Mouse (Mus musculus) hindbrain, embryonic 15.5 days (tissue): Measurements from ENCODE around the gene Bsdc1. TPM values are rescaled to one million over a fixed set of nuclear protein-coding genes. Genes with fewer than 3 reads are reported as not detected.
A peak's percentile ranks its signal among the peaks of the same experiment; 100 is the strongest.

Source experiments
- ATAC-seq: fragments of 200-750 bp; cut with Nextera tagmentation; 2 replicates; pipeline ENCODE4 v1.8.0; 2017; ENCODE audit warnings: low read depth, moderate number of reproducible peaks, moderate TSS enrichment; ENCODE audit not compliant: low FRiP score
- H3K27ac ChIP-seq: fragments of 300-500 bp; sonication (generic); replicated peaks from 2 replicates; pipeline ENCODE4 v1.5.1; 2015; ENCODE audit warnings: mild to moderate bottlenecking, inconsistent platforms
- H3K27me3 ChIP-seq: fragments of 300-500 bp; sonication (generic); 2 replicates; pipeline ENCODE4 v1.6.1; 2015; ENCODE audit warnings: control low read depth, inconsistent platforms
- H3K36me3 ChIP-seq: fragments of 300-500 bp; sonication (generic); 2 replicates; pipeline ENCODE4 v1.6.1; 2015; ENCODE audit warnings: control low read depth, inconsistent platforms
- H3K4me1 ChIP-seq: fragments of 300-500 bp; sonication (generic); replicated peaks from 2 replicates; pipeline ENCODE4 v1.6.1; 2015; ENCODE audit warnings: control low read depth, inconsistent platforms
- H3K4me2 ChIP-seq: fragments of 300-500 bp; sonication (generic); 2 replicates; pipeline ENCODE4 v1.6.1; 2015; ENCODE audit warnings: moderate library complexity, mild to moderate bottlenecking, inconsistent platforms
- H3K4me3 ChIP-seq: fragments of 300-500 bp; sonication (generic); 2 replicates; pipeline ENCODE4 v1.5.1; 2015; ENCODE audit warnings: mild to moderate bottlenecking, inconsistent platforms
- H3K9ac ChIP-seq: fragments of 300-500 bp; sonication (generic); 2 replicates; pipeline ENCODE4 v1.6.1; 2015; ENCODE audit warnings: inconsistent platforms
- H3K9me3 ChIP-seq: fragments of 300-500 bp; sonication (generic); 2 replicates; pipeline ENCODE4 v1.6.1; 2016; ENCODE audit warnings: control low read depth, inconsistent platforms
- WGBS: fragments of 180-500 bp; shearing (Covaris S2); methylation state at CpG from one replicate; pipeline ENCODE4 v1.1.7; 2015; 5-methylcytosine and 5-hydroxymethylcytosine counted together
- polyA plus RNA-seq: library from polyadenylated mRNA; unstranded; fragments of >200 nt; fragmentation: Nextera tagmentation; extraction: Ambion mirVana; gene quantifications from 2 replicates; pipeline ENCODE4 v1.2.1, GENCODE M21; 2015

Bsdc1 gene
- 35.3 and 37.4 TPM in 2 replicates for polyA plus RNA-seq

DNA sequence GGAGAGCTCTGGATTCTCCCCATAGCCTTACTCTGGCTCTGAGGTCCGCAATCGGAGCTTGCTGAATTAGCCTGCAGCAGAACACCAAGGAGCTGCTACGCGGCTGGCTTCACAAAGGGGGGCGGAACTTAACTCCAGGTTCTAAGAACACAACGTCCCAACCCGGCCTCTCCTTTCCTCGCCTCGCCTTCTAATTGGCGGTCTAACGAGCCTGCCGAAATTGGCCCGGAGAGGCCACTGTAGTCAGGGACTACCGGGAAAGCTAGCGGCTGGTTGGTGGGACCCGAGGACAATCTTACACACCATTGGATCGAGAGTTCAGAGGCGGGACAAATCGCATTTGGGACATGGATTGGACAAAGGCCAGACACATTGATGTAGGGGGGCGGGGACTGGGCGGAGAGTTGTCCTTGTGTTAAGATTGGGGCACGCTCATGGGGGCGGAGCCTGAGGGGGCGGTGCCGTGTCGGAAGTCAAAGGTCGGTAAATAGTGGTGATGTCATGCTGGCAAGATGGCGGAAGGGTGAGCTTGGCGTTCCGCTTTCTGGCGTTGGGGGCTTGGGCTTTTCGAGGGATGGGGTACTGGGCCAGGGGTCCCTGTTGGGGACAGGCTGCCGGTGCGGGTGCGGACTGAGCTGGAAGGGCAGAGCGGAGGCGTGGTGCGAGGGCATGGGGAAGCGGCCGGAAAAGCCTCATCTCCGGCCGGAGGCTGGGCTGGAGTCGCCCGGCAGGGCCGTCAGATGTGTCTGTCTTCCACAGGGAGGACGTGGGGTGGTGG is at the start of gene Bsdc1:
Bsdc1 (plus strand) TSS at position 399 of the 778 bp plus-strand sequence.
- no peaks in the 10 kb centered on the region for H3K27me3 ChIP-seq
- peaks cover 18% of the 10 kb centered on the region for H3K36me3 ChIP-seq
- peak within 1 kb of the TSS; percentile 82 for H3K4me2 ChIP-seq
- peak within 1 kb of the TSS; percentile 81 for H3K9ac ChIP-seq
- H3K4me3 ChIP-seq = peak within 1 kb of the TSS; percentile 90
- no peaks in the 10 kb centered on the region for H3K9me3 ChIP-seq
- WGBS = under 1% methylated on average over 46 of the region's 46 CpGs
- ATAC-seq = peak; percentile 99
- peak within 1 kb of the TSS; percentile 85 for H3K27ac ChIP-seq
- peaks cover 17% of the 10 kb centered on the region for H3K4me1 ChIP-seq

GRCm38 (mm10) chr4:129415892-129416291 is 45.5 kb upstream of the Bsdc1 start:
- H3K4me3 ChIP-seq = no peak overlapping the region
- no peak overlapping the region for H3K4me2 ChIP-seq
- WGBS = 97% methylated on average over 5 of the region's 5 CpGs
- H3K27ac ChIP-seq = no peak overlapping the region
- H3K9ac ChIP-seq = no peak overlapping the region
- H3K9me3 ChIP-seq = no peaks in the 10 kb centered on the region
- no peak for ATAC-seq
- H3K27me3 ChIP-seq = no peaks in the 10 kb centered on the region
- no peaks in the 10 kb centered on the region for H3K4me1 ChIP-seq
- H3K36me3 ChIP-seq = no peaks in the 10 kb centered on the region

- Histone ChIP-seq H3K4me3 (no peak overlapping the region), H3K27ac (no peak overlapping the region), H3K4me1 (no peaks in the 10 kb centered on the region), H3K9ac (no peak overlapping the region), H3K27me3 (no peaks in the 10 kb centered on the region), H3K36me3 (no peaks in the 10 kb centered on the region), H3K9me3 (no peaks in the 10 kb centered on the region), H3K4me2 (no peak overlapping the region)
- ATAC-seq = no peak
- WGBS = 81% methylated on average over 5 of the region's 5 CpGs
These were observed 44.9 kb upstream of the Bsdc1 start for GRCm38 (mm10) chr4:129416478-129416877.

- Histone ChIP-seq H3K9ac (no peak overlapping the region), H3K9me3 (no peaks in the 10 kb centered on the region), H3K27ac (no peak overlapping the region), H3K36me3 (no peaks in the 10 kb centered on the region), H3K4me2 (no peak overlapping the region), H3K4me3 (no peak overlapping the region), H3K27me3 (no peaks in the 10 kb centered on the region), H3K4me1 (no peaks in the 10 kb centered on the region)
- WGBS = 82% methylated on average over 5 of the region's 5 CpGs
- no peak for ATAC-seq
These were observed 43.1 kb upstream of the Bsdc1 start for GRCm38 (mm10) chr4:129418321-129418720.

- Histone ChIP-seq H3K27ac (peak within 1 kb of the TSS; percentile 35; the same call in 1 of the 2 replicates), H3K4me2 (peak within 1 kb of the TSS; percentile 71), H3K9me3 (no peaks in the 10 kb centered on the region), H3K4me3 (peak within 1 kb of the TSS; percentile 58), H3K36me3 (no peaks in the 10 kb centered on the region), H3K9ac (peak within 1 kb of the TSS; percentile 70), H3K27me3 (peaks cover 13% of the 10 kb centered on the region; the same call in 1 of the 2 replicates), H3K4me1 (peaks cover 13% of the 10 kb centered on the region)
- ATAC-seq = peak; percentile 99
- WGBS = under 1% methylated on average over 33 of the region's 33 CpGs
These were observed 20.9 kb upstream of the Bsdc1 start, which contains the start of gene Zbtb8b for GRCm38 (mm10) chr4:129440340-129441063. Gene Zbtb8b (minus strand): TSS chr4:129440853.

DNA sequence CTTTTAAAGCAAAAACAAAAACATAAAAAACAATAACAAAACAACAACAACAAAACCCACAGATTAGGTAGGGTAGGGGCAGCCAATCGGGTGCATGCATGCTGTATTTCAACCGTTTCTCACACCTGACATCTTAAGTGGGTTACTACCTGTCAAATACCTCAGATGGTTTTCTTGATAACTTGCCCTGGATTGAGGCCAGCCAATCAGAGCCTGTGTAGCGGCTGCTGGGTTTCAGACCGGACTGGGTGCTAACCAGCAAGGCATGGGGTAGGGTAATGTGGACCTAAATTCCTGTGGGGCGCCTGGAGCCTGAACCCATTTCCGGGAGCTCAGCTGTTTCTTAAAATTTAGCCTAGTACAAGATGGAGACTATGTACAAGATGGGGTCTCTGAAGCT is 20.2 kb upstream of the Bsdc1 start:
- Histone ChIP-seq H3K4me2 (peak overlapping the region; percentile 71), H3K36me3 (no peaks in the 10 kb centered on the region), H3K4me3 (peak overlapping the region; percentile 58), H3K9me3 (no peaks in the 10 kb centered on the region), H3K4me1 (peaks cover 13% of the 10 kb centered on the region), H3K27me3 (peaks cover 13% of the 10 kb centered on the region; the same call in 1 of the 2 replicates), H3K27ac (no peak overlapping the region), H3K9ac (no peak overlapping the region)
- no peak for ATAC-seq
- 37% methylated on average over 6 of the region's 6 CpGs for WGBS

DNA sequence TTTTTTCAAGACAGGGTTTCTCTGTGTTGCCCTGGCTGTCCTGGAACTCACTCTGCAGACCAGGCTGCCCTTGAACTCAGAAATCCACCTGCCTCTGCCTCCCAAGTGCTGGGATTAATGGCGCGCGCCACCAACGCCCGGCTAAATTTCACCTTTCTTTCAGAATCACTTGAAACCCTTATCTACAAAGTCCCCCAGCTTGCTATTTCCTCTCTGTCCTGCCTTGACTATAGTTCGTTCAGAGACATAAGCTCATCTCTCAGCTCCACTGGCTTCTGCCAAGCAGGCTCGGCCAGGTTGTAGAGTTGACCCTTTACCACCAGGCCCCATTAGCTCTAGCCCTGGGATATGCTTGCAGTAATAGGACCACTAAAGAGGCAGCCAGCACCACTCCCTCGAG is 14.0 kb upstream of the Bsdc1 start:
- 87% methylated on average over 8 of the region's 8 CpGs for WGBS
- no peaks in the 10 kb centered on the region for H3K36me3 ChIP-seq

GRCm38 (mm10) chr4:129447778-129448563 is 13.4 kb upstream of the Bsdc1 start:
- H3K4me3 ChIP-seq = no peak overlapping the region
- H3K4me2 ChIP-seq = no peak overlapping the region
- no peaks in the 10 kb centered on the region for H3K9me3 ChIP-seq
- H3K27me3 ChIP-seq = no peaks in the 10 kb centered on the region
- no peak overlapping the region for H3K9ac ChIP-seq
- ATAC-seq = no peak
- H3K4me1 ChIP-seq = no peaks in the 10 kb centered on the region
- H3K36me3 ChIP-seq = no peaks in the 10 kb centered on the region
- 86% methylated on average over 11 of the region's 11 CpGs for WGBS
- no peak overlapping the region for H3K27ac ChIP-seq

More for the DNA sequence above, 14.0 kb upstream of the Bsdc1 start:
- Histone ChIP-seq H3K9me3 (no peaks in the 10 kb centered on the region), H3K4me3 (no peak overlapping the region), H3K27me3 (no peaks in the 10 kb centered on the region), H3K27ac (no peak overlapping the region), H3K9ac (no peak overlapping the region), H3K4me2 (no peak overlapping the region), H3K4me1 (no peaks in the 10 kb centered on the region)
- no peak for ATAC-seq

DNA sequence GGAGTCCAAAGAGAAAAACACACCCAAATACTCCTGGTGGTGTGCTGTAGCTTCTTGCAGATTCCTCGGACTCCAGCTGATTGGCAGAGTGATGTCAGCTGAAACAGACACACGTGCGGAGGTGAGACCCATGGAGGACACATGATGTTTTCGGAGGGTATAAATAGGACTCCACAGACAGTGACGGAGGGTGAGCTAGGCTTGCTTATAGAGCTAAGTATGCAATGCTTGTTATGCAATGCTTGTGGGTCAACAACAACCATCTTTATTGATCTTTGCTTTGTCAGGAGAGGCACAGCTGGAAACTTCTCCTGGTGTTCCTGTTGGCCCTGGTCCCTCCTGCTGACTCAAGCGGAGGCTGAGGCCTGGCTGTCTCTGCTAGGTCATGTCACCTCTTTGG is 12.7 kb upstream of the Bsdc1 start:
- Histone ChIP-seq H3K4me1 (no peaks in the 10 kb centered on the region), H3K4me3 (no peak overlapping the region), H3K9ac (no peak overlapping the region), H3K27ac (no peak overlapping the region), H3K36me3 (no peaks in the 10 kb centered on the region), H3K27me3 (no peaks in the 10 kb centered on the region), H3K9me3 (no peaks in the 10 kb centered on the region), H3K4me2 (no peak overlapping the region)
- no peak for ATAC-seq
- WGBS = 90% methylated on average over 6 of the region's 6 CpGs

- 78% methylated on average over 2 of the region's 2 CpGs for WGBS
- H3K27me3 ChIP-seq = no peaks in the 10 kb centered on the region
These were observed 10.5 kb upstream of the Bsdc1 start for GRCm38 (mm10) chr4:129450851-129451250.

DNA sequence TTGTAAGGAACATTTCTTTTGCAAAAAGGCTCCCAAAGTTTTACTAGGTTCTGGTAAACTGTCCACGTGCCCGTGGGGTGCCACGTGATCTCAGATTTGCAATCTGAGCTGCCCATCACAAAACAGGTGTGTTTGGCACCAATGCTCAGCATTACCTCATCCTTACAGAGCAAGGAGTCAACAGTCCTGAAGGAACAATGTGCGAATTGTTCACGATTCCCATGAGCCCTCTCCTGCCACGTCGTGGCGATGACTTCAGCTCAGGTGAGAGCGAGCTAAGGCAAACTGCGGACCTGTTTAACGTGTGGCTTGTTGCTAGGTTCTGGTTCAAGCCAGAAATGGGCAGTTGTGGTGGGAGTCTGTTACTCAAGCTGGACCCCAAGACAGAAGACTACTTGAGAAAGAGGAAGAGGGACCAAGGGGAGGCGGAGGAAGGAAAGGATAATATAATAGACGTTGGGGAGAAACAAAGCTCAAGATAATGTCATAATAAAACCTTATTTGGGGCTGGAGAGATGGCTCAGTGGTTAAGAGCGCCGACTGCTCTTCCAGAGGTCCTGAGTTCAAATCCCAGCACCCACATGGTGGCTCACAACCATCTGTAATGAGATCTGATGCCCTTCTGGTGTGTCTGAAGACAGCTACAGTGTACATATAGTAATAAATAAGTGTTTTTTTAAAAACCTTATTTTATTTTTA is 9.8 kb upstream of the Bsdc1 start:
- Histone ChIP-seq H3K4me3 (no peak overlapping the region), H3K4me2 (no peak overlapping the region), H3K4me1 (peaks cover 3% of the 10 kb centered on the region; the same call in 1 of the 2 replicates), H3K9me3 (no peaks in the 10 kb centered on the region), H3K27me3 (no peaks in the 10 kb centered on the region), H3K36me3 (no peaks in the 10 kb centered on the region), H3K9ac (no peak overlapping the region), H3K27ac (no peak overlapping the region)
- no peak for ATAC-seq
- WGBS = 89% methylated on average over 15 of the region's 15 CpGs

More at GRCm38 (mm10) chr4:129450851-129451250, 10.5 kb upstream of the Bsdc1 start:
- Histone ChIP-seq H3K36me3 (no peaks in the 10 kb centered on the region), H3K9ac (no peak overlapping the region), H3K4me2 (no peak overlapping the region), H3K4me3 (no peak overlapping the region), H3K9me3 (no peaks in the 10 kb centered on the region), H3K27ac (no peak overlapping the region), H3K4me1 (peaks cover 3% of the 10 kb centered on the region; the same call in 1 of the 2 replicates)
- ATAC-seq = no peak
